Mouse (Mus musculus) embryonic fibroblast, embryonic 13.5 days (primary cell): ENCODE measurements around the gene Gpalpp1.

Experiments
- CTCF ChIP-seq: IDR thresholded peaks from 2 replicates; pipeline ENCODE4 v1.5.1; 2011; ENCODE audit warnings: mild to moderate bottlenecking, control low read depth, low read length, moderate library complexity, borderline replicate concordance; ENCODE audit not compliant: insufficient read depth
- POLR2A ChIP-seq: IDR thresholded peaks from 2 replicates; pipeline ENCODE4 v1.6.1; 2011; ENCODE audit warnings: low read depth, mild to moderate bottlenecking, control low read depth, low read length, moderate library complexity

- TF ChIP-seq CTCF (no peak), POLR2A (no peak)
Measured at GRCm38 (mm10) chr14:76075721-76076120, 34.8 kb downstream of the Gpalpp1 start.
